Mouse (Mus musculus) megakaryocyte, embryonic 14.5 days (primary cell): ENCODE data around the gene 2210418O10Rik. TPM values are rescaled to one million over a fixed set of nuclear protein-coding genes. Genes with fewer than 3 reads are reported as not detected.
"Not testable (repeated sequence)": the region's sequence is repeated elsewhere in the genome, so short reads cannot be mapped to it uniquely, and the experiment has no call there.

ENCODE experiments used
- H3K27me3 ChIP-seq: replicated peaks from 2 replicates; pipeline ENCODE3; 2012; ENCODE audit warnings: inconsistent platforms
- H3K36me3 ChIP-seq: replicated peaks from 2 replicates; pipeline ENCODE3; 2012; ENCODE audit warnings: low read length, inconsistent platforms, mixed read lengths
- H3K4me1 ChIP-seq: 2 replicates; pipeline ENCODE4 v1.6.1; 2012; ENCODE audit warnings: inconsistent platforms
- H3K4me3 ChIP-seq: replicated peaks from 2 replicates; pipeline ENCODE3; 2012; ENCODE audit warnings: moderate library complexity, mild to moderate bottlenecking, inconsistent platforms
- H3K9me3 ChIP-seq: 2 replicates; pipeline ENCODE4 v1.6.1; 2012; ENCODE audit warnings: inconsistent platforms
- polyA plus RNA-seq: library from polyadenylated mRNA; stranded (reverse); fragments of >175 nt; gene quantifications from 2 replicates; pipeline ENCODE4 v1.2.3, GENCODE M21; 2012; ENCODE audit warnings: low replicate concordance; ENCODE audit not compliant: insufficient read depth

Gene 2210418O10Rik
- 0.10 TPM in 1 of 2 replicates, not detected in the other for polyA plus RNA-seq

DNA sequence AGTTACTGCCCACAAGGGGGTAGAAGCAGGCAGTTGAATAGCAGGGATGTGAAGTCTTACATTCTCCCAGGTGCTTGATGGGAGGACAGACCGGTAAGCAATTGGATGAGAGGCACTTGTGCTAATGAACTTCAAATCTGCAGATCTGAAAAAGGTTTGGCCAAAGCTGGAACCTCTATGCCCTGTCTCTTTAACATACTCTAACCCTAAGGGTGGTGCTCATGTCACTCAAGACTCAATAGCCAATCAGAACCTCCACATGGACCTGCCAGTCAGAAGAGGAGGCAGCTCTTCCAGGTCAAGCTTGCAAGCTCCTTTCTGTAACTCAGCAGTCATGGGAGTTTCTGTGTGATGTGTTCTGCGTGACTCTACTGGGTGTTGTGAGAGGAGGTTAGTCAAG is at the start of gene 2210418O10Rik:
Gene 2210418O10Rik, plus strand, starts transcription at position 301 of the 400 bp plus-strand sequence.
- not testable (repeated sequence) for H3K4me3 ChIP-seq, H3K36me3 ChIP-seq, H3K27me3 ChIP-seq, H3K9me3 ChIP-seq, H3K4me1 ChIP-seq

DNA sequence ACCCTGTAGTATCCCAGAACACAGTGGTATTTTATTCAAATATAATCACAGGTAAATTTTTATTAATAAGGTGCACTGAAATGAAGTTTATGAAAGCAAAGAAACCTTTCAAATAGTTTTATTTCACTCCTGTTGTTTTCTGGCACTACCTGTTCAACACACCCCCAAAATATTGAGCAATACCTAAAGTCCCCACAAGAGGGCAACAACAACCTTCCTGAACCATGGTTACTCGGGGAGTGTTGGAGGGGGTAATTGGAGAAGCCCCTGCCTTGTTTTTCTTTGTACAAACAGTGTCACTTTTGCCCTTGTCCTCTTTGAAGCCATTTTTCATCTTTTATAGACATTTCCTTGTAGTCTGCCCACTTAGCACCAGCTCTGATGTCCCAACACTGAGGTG is 22.1 kb downstream of the 2210418O10Rik start:
- not testable (repeated sequence) for H3K4me1 ChIP-seq

More for the DNA sequence above, 22.1 kb downstream of the 2210418O10Rik start:
- H3K9me3 ChIP-seq, H3K36me3 ChIP-seq, H3K4me3 ChIP-seq, H3K27me3 ChIP-seq: not testable (repeated sequence)

Other genes with a start within 250 kb of the 2210418O10Rik start
- not detected in 2 replicates for gene Gm2004, start 76.7 kb upstream of the 2210418O10Rik start, polyA plus RNA-seq
- gene Gm11009, start 92.9 kb downstream of the 2210418O10Rik start, polyA plus RNA-seq = not detected in 2 replicates
- gene Gm14435, start 197.0 kb downstream of the 2210418O10Rik start, polyA plus RNA-seq = not detected in 2 replicates